ENCODE assay signal across 7 mouse cellular contexts in genomic region chr19:4558570-4558955, GRCm38 (mm10). TPM values are rescaled to one million over a fixed set of nuclear protein-coding genes. Genes with fewer than 3 reads are reported as not detected.
DNase-seq lines count a peak whose midpoint lies in the region; ATAC-seq and TF ChIP-seq lines count a peak whose summit lies in the region.

No protein-coding gene starts in this region.

- no peak overlapping the region for H3K9ac ChIP-seq in heart, embryonic 15.5 days

- no peak for TF ChIP-seq POLR2A in brain, embryonic 14.5 days (IDR thresholded peaks at IDR 0.05; ENCODE audit: borderline replicate concordance, extremely low read depth, insufficient read depth, insufficient read length, poor library complexity, severe bottlenecking)

- H3K36me3 ChIP-seq in heart, embryonic 15.5 days, result no peaks in the 10 kb centered on the region

- peak; percentile 35 for DNase-seq in brain, embryonic 14.5 days (ENCODE audit: low read depth)
- DNase-seq in yolk sac, embryonic 10.5 days (ENCODE audit: low spot score), result no peak
- DNase-seq in layer of hippocampus, postnatal 25 days (ENCODE audit: extremely low spot score in 1 of 2, low spot score in 1 of 2), result no peak

- H3K4me1 ChIP-seq in heart, embryonic 15.5 days (replicated peaks), result peaks cover 19% of the 10 kb centered on the region

- peak; percentile 73 for ATAC-seq in common myeloid progenitor, adult 5-6 weeks (replicated peaks; ENCODE audit: low read depth, poor library complexity, severe bottlenecking)
- ATAC-seq in heart, embryonic 15.5 days (replicated peaks; ENCODE audit: insufficient number of reproducible peaks, insufficient read depth, low FRiP score, low read depth), result peak; percentile 66
- peak; percentile 40; the same call in 1 of the 2 replicates for ATAC-seq in megakaryocyte, adult 5-6 weeks (ENCODE audit: poor library complexity, severe bottlenecking)
- no peak for ATAC-seq in frontal cortex, adult (ENCODE audit: low TSS enrichment)

- no peak for TF ChIP-seq CTCF in brain, embryonic 14.5 days (IDR thresholded peaks at IDR 0.05; ENCODE audit: borderline replicate concordance, extremely low read depth, insufficient read depth, insufficient read length)

- H3K27ac ChIP-seq in heart, embryonic 15.5 days, result peak overlapping the region; percentile 40

- peak overlapping the region; percentile 1; the same call in 1 of the 2 replicates for H3K4me2 ChIP-seq in heart, embryonic 15.5 days

- 25% methylated on average over 3 of the region's 3 CpGs for WGBS in heart, embryonic 15.5 days

- H3K27me3 ChIP-seq in heart, embryonic 15.5 days, result no peaks in the 10 kb centered on the region; the same call in 1 of the 2 replicates

- H3K9me3 ChIP-seq in heart, embryonic 15.5 days (replicated peaks), result no peaks in the 10 kb centered on the region

- H3K4me3 ChIP-seq in heart, embryonic 15.5 days, result no peak overlapping the region

RNA-seq across cellular contexts. Expression of gene Pcx, which starts 48.3 kb away (rescaled TPM):
- 12.4 and 19.4 TPM in 2 replicates for polyA plus RNA-seq in brain, embryonic 14.5 days (2012; rRNA removed)
- 1.6 and 1.8 TPM in 2 replicates for total RNA-seq in common myeloid progenitor, adult 5-6 weeks (2017)
- polyA plus RNA-seq in heart, embryonic 15.5 days (2015; fragmentation: Nextera tagmentation; extraction: Ambion mirVana), result 10.5 and 16.8 TPM in 2 replicates
- total RNA-seq in megakaryocyte, adult 5-6 weeks (2015), result 0.22 and 0.64 TPM in 2 replicates
- total RNA-seq in megakaryocyte, adult 5-6 weeks (2017), result 0.62 and 0.69 TPM in 2 replicates
- 10 to 100 TPM; 66.6 to 70.6 TPM for total RNA-seq in layer of hippocampus, postnatal 25 days (2021)

RNA-seq across cellular contexts. Expression of gene Lrfn4, which starts 56.9 kb away (rescaled TPM):
- polyA plus RNA-seq in brain, embryonic 14.5 days (2012; rRNA removed), result 90.3 and 98.5 TPM in 2 replicates
- 2.6 and 2.9 TPM in 2 replicates for total RNA-seq in common myeloid progenitor, adult 5-6 weeks (2017)
- polyA plus RNA-seq in heart, embryonic 15.5 days (2015; fragmentation: Nextera tagmentation; extraction: Ambion mirVana), result 3.2 and 4.0 TPM in 2 replicates
- total RNA-seq in megakaryocyte, adult 5-6 weeks (2015), result 0.09 and 0.30 TPM in 2 replicates
- total RNA-seq in megakaryocyte, adult 5-6 weeks (2017), result 0.29 and 0.65 TPM in 2 replicates
- total RNA-seq in layer of hippocampus, postnatal 25 days (2021), result 10 to 100 TPM; 40.9 to 41.6 TPM

Comparison
In these comparisons a context has a peak if more than half of its experiments do, and no peak if none do; other contexts are left out.
1. RNA of gene Pcx, which starts 48.3 kb away (total RNA-seq): 66.6 to 70.6 TPM in layer of hippocampus, postnatal 25 days; 1.6 to 1.8 TPM in common myeloid progenitor, adult 5-6 weeks and 0.22 to 0.69 TPM in megakaryocyte, adult 5-6 weeks; every median in the first group is over 10 times any median in the second.
2. RNA of gene Lrfn4, which starts 56.9 kb away (total RNA-seq): 40.9 to 41.6 TPM in layer of hippocampus, postnatal 25 days; 2.6 to 2.9 TPM in common myeloid progenitor, adult 5-6 weeks and 0.09 to 0.65 TPM in megakaryocyte, adult 5-6 weeks; every median in the first group is over 10 times any median in the second.